Mouse (Mus musculus) urinary bladder, postnatal 25 days (tissue): Measurements from ENCODE around the gene Foxb1.

Source experiments
- DNase-seq: peaks from one replicate; pipeline ENCODE4 v3.0.0; 2022; ENCODE audit warnings: low spot score

Gene Foxb1

DNA sequence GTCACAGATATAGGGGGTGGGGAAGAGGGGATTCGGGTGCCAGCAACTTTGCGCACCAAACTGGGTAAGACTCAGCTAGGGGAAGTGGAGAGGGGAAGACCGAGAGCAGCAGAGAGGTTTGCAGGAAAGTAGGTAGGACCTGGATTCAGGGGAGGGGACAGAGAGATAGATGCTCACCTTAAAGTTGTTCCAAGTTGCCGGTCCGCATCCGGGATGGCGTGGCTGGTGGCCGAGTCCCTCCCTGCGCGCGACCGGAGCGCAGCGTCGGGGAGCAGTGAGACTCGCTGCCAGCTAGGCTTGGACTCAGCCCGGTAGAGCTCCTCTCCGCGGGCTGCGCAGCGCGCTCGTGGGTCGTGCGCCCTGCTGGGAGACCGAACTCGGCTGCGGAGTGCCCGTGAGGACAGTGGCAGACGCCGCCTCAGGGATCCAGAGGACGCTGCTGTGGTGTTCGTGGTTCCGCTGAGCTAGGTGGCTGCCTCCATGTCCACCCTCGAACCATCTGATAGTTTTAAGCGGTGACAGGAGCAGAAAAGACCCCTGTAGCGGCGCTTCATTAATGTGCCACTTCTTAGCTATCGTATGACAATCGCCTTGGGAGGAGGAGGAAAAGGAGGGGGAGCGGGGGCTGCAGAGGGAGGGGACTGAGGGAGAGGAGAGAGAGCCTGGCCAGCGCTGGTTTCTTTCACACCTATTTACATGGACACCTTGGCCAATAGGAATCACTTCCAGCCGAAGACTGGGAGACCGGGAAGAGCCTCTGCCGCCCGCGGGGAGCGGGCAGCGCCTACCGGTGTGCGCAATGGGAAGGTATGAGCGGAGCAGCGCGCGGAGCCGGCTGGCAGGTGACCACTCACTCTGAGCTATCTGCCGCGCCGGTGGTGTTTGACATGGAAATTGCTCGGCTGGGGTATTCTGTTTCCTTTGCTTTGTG, at the start of gene Foxb1:
Gene Foxb1, minus strand, starts transcription at position 570 of the 931 bp plus-strand sequence.
- no peak for DNase-seq

GRCm38 (mm10) chr9:69790562-69790961, 29.8 kb upstream of the Foxb1 start:
- DNase-seq = no peak

- no peak for DNase-seq
Measured at GRCm38 (mm10) chr9:69779996-69780395, 19.3 kb upstream of the Foxb1 start.

- no peak for DNase-seq
Measured at GRCm38 (mm10) chr9:69769949-69770585, 9.3 kb upstream of the Foxb1 start.

DNA sequence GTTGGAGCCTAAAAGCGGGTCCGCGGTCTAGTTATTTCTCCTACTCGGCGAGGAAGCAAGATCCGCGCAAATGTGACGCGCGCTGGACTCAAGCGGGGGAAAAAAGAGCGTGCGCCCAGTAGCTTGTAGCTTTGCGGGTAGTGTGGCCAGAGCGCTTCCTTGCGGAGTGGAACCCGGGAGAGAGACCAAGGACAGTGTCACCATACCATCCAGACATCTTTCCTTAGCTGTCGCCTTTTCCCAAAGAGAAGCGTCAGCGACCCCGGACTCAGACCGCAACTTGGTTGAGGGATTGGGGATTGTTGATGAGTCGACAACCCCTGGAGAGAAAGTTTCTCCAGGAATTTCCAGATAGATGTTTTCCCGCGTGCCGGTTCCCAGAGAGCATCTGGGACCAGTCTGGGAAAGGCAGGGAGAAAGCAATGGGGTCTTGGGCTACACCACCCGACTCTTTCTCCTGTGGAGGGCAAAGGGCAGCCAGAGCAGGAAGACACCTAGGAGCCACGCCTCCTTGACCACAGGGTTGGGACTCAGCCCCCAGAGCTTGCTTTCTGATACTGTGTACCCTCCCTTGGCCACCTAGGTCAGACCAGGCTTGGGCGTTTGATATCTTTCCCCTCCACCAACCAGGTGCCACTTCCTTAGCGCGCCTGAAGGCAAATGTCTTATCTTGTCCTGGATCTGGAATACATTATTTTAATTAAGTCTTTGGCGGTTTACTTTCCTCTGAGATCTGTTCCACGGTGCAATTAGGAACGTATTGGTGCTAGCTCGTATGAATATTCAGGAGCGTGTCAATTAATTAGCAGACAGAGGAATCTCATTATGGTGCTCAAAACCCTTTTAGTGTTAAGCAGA, 8.6 kb upstream of the Foxb1 start:
- no peak for DNase-seq

DNA sequence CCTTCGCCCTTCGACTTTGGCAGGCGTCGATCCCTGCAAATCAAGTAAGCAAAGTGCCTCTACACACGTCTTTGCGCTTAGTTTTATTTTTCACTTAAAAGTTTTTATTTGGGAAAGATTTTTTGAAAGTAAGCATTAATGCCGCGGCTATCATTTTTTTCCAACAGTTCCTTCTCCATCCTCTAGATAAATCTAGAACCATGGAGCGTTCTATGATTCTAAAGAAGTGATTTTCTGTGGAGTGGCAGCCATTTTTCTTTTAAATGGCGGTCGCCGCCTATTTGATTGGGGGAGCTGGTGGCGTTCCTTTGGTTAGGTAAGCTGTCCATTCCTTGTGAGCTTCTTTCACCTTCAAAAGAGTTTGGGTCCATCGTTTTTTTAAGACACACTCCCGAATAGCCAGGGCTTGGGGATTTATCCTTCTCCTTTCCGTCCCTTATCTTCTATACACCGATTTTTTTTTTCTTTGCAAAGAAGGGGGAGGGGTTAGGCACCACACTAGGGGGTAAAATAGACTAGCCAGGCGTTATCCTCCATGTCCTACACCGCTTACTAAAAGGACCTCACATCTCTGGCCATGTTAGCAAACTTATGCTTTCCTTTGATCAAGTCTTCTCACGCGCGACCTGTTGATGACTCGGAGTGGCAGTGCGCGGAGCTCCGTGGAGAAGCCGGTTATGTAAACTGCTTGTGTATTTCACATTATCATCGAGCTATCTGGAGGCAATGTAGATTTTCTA, 7.6 kb upstream of the Foxb1 start:
- DNase-seq = no peak

DNA sequence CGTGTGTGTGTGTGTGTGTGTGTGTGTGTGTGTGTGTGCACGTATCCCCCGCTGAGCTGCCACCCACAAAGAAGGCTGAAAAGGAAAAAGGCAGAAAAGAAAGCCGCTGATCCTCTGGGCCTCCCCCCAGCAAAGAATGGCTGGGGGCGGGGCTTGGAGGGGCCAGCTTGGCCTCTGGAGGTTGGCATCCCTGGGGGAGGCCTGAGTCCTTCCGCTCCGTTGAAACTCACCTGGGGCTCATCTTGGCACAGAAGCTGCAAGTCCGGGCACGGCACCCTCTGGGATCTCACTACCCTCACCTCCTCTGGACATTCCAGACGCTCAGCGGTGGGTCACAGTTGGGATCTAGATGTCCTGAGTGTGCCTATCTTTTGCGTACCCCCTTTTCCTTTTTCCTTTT, 6.7 kb upstream of the Foxb1 start:
- no peak for DNase-seq

DNA sequence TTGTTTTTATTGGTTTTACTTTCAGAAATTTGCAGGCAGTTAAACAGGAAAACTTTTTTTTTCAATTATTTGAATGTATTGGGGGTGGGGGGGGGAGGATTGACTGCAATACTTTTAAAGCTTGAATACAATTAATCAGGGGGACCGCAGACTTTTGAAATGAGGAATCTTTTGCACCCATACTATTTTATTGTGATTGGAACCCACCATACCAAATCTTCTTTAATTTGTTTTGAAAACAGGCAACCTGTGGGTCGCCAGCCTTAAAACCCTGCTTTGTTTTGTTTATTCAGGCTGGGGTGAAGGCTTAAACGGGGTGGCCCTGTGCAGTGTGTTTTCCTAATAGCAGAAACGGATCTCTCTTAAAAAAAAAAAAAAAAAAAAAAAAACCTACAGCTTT, 6.2 kb upstream of the Foxb1 start:
- DNase-seq = no peak

DNA sequence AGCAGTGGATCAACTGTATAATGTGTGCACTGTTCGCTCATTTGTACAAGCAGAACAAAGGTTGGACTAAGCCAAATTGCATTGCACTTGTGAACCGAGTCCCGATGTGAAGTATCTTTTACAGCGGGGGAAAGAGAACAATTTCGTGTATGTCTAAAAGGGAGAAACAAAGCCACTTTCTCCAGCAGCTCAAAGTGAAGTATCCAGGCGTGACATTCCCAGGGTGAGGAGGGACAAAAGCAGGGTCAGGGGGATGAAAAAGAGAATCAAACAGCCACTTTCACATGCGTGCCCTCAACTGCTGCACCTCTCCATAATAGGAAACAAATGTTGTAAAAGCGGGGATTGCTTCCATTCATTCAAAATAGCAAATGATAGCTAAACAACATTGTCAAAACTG, 5.6 kb upstream of the Foxb1 start:
- DNase-seq = no peak

DNA sequence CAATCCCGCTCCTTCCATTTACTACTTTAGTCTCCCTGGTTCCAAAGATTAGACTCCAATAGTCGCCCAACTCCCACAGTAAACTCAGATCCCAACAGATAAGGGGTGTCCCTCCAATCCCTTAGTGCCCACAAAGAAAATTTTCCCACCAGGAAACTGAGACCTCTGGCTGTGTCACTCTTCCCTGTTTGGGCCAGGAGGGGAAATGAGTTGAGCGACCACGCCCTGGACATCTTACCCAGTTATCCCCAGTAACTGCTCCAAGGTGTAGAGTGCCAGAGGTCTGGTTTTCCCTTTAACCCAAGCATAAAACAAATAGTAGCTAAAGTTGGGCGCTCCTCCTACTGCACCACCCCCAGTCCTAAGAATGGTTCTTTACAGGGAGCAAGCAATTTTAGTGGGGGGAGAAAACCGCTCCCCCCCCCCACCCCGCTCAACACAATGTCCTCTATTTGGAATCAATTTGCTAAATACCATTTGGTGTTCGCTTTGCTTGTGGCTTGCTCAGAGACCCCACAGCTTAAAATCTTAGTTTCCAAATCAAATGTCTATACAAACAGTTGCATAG, 4.8 kb upstream of the Foxb1 start:
- DNase-seq = no peak

DNA sequence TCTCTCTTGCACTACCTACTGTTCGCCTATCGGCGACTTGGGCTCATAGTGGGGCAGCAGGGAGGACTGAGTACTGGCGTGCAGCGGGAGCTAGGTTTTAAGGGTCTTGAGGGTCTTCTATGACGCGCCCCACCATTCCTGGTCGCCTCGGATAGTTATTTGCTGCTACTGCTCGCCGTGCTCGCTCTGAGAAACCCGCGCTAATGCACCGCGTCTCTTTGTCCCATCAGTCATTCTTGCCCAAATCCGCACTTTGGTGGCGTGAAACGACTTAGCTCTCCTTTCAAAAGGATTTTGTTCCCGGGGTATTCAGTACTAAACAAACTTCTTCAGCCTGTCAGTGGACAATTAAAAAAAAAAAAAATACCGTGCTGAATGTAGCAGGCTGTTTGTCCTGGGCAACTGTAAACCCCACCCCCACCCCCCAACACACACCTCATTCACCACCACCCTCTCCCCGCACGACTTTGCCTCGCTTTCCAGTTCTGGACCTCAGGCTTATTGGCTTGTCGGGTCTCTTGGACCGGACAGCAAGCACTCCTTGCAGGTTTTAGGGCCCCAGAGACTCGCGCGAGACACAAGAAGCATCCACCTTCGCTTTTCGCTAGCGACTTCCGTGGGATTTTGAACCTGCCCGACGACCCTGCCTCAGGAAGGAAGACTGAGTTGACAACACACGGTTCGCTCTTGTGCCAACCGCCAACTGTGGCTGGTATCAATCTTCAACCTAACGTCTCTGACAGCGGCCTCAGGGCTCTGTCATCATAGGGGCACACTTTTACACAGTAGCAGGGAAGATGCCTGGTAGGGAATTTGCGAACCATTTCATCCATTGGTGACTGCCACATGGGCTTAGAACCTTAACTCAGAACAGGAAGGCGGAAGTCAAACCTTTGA, 4.1 kb upstream of the Foxb1 start:
- no peak for DNase-seq

DNA sequence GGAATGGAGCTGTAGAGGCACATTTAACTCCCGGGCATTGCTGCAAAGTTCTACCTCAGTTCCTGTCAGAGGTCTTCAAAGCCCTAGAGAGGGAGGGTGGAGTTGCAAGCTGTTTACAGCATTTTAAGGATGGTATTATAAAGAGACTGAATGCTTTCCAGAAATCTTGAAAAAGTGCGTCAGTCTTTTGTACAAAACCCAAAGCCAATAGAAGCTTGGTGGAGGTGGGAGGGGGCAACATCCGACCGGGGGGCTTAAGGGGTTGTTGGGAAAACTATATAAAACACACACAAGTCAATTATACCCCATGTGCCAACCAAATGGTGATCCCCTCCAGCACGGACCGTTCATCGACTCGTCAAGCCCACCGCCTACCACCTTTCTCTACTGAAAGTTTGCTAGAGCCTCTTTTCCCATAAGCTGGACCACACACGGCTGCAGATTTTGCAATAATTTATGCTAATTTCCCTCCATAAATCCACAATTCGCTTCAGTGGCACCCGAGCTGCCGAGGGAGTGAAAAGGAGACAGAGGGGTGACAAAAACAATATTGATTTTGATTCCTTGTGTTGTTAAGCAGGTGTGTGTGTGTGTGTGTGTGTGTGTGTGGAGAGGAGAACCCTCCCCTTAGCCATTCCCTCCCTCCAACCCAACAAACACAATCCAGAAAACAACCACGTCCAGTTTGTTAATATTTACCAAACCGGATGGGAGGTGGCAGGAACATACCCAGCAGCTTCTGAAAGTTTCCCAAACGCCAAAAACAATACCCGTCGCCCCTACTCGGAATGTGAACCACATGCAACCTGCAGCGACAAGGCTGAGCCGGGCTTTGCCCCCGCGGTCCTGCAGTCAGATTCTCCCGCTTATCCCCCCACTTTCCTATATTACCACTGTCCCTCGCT, 3.2 kb upstream of the Foxb1 start:
- no peak for DNase-seq

DNA sequence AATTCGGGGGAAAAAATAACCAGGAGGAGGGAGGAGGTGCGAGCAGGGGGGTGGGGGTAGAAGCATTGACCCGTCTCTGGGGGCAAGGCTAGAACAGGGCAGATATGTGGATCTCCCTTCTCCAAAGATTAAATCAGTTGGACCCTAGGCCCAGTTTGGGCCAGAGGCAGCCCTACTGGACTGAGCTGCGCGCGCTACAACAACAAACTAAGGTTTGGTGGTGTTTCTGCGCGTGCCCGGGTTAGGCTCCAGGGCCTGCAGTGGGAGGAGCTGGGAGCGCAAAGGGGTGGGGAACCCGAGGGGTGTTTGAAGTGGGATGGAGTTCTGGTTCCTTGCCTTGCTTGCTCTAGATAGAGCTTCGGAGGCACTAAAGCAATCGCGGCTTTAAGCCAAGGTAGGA, 2.0 kb upstream of the Foxb1 start:
- DNase-seq = no peak

- DNase-seq = no peak
Measured at GRCm38 (mm10) chr9:69762221-69762620, 1.5 kb upstream of the Foxb1 start.

DNA sequence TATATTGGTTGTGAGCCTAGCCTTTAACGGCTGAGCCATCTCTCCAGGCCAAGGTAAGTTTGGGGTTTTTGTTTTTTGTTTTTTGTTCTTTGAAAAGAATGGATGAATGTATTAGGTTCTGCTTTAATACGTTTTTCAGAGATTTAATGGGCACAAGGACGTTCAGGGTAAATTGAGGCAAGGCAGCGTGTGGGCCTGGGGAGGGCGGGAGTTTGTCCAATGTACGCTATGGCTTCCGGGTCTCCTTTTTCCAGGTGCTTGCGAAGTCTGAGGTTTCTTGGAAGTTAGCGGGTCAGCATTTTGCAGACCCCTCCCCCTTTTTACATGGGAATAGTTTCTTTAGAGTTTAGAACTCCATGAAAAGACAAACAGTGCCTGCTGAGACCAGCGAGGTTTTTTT, 829 bp upstream of the Foxb1 start:
- DNase-seq = no peak

- DNase-seq = no peak
Measured at GRCm38 (mm10) chr9:69759721-69760221, 969 bp downstream of the Foxb1 start.

DNA sequence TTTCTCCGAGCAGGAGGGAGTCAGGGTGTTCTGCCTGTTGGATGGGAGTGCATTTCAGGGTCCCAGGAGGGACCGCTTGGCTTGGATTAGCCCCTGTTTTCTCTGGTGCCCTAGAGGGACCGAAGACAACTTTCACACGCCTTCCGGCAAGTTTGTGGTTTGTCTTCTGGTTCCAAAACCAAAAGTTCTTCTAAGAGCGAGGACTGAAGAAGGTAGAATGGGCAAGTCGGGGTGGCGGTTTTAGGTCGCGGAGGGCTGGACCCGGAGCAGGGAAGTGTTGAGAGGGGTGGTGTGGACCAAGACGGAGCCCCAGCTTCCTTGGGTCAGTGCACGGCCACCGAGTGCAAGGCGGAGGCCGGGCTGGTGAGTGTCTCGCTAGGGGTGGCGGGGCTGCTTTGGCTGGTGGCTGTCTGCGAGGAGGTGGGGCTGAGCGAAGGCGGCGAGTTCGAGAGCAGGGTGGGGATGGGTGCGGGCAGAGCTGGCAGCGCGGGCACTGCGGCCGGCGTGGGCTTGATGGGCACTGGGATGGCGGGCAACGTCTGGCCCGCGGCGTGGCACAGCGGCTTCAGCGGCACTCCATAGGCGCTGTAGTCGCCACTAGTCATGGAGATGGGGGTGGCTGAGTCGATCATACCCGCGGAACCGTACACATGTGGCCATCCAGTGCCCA, 1.7 kb downstream of the Foxb1 start:
- no peak for DNase-seq

GRCm38 (mm10) chr9:69758506-69758905, 2.2 kb downstream of the Foxb1 start:
- DNase-seq = no peak

DNA sequence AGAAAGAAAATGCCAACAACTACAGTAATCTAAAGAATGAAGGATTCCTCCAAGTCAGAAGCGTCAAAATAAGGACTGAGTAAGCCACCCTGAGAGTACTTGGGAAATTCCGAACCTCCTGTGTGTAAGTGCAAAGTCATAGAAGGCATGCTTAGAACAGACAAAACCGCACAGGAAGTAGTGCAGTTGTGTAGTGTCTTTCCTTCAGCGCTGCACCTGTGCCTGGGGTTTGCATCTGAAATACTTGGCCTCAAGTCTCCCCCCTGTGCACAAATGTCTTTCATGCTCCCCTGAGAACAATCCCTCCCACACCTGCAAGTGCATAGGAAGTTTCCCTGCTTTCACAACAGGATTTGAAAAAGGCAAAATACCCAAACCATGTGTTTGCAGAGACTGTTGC, 3.5 kb downstream of the Foxb1 start:
- DNase-seq = no peak
